In genomic region chr12:7905329-7905728, GRCm38 (mm10) we compare ENCODE assay signal across 19 mouse cellular contexts.
A peak's percentile ranks its signal among the peaks of the same experiment; 100 is the strongest.
DNase-seq lines count a peak whose midpoint lies in the region; ATAC-seq and TF ChIP-seq lines count a peak whose summit lies in the region.
"Had no signal": no experiment of that assay in that cellular context is flagged by ENCODE, and none has a peak within 500 bp of the region (broad histone marks: within the 10 kb centered on the region; RNA-seq: fewer than 3 reads in every experiment).

No protein-coding gene starts in this region.

- no peaks in the 10 kb centered on the region for H3K27me3 ChIP-seq in heart, postnatal 0 days (ENCODE audit: control insufficient read depth, insufficient read depth, low read length)
- no peaks in the 10 kb centered on the region for H3K27me3 ChIP-seq in heart, embryonic 10.5 days (ENCODE audit: insufficient read depth, poor library complexity, severe bottlenecking)
- no peaks in the 10 kb centered on the region for H3K27me3 ChIP-seq in liver, adult 2 months (ENCODE audit: control insufficient read depth, insufficient read depth, low read length)
- no peaks in the 10 kb centered on the region for H3K27me3 ChIP-seq in C2C12 (ENCODE audit: control insufficient read depth, insufficient read depth, insufficient read length)
- H3K27me3 ChIP-seq in intestine, embryonic 16.5 days (replicated peaks; ENCODE audit: control insufficient read depth, insufficient read depth, low read length): no peaks in the 10 kb centered on the region
- no peaks in the 10 kb centered on the region for H3K27me3 ChIP-seq in hindbrain, embryonic 13.5 days
- H3K27me3 ChIP-seq: hindbrain, embryonic 15.5 days; midbrain, embryonic 12.5 days had no signal

- no peak overlapping the region for H3K9ac ChIP-seq in heart, postnatal 0 days (replicated peaks; ENCODE audit: low read depth, low read length)
- H3K9ac ChIP-seq in liver, adult 2 months (ENCODE audit: low read depth, low read length): no peak overlapping the region
- no peak overlapping the region for H3K9ac ChIP-seq in intestine, embryonic 16.5 days (ENCODE audit: low read depth, low read length)
- no peak overlapping the region for H3K9ac ChIP-seq in hindbrain, embryonic 13.5 days
- H3K9ac ChIP-seq: hindbrain, embryonic 15.5 days; midbrain, embryonic 12.5 days had no signal

- no peaks in the 10 kb centered on the region for H3K36me3 ChIP-seq in heart, postnatal 0 days (replicated peaks; ENCODE audit: control insufficient read depth, insufficient read depth, low read length)
- H3K36me3 ChIP-seq in heart, embryonic 10.5 days: no peaks in the 10 kb centered on the region
- H3K36me3 ChIP-seq in liver, adult 2 months (ENCODE audit: control insufficient read depth, insufficient read depth, low read length): peaks cover 2% of the 10 kb centered on the region; the same call in 1 of the 2 replicates
- no peaks in the 10 kb centered on the region for H3K36me3 ChIP-seq in C2C12 (ENCODE audit: control insufficient read depth, insufficient read depth)
- no peaks in the 10 kb centered on the region for H3K36me3 ChIP-seq in intestine, embryonic 16.5 days (ENCODE audit: control insufficient read depth, insufficient read depth, low read length)
- no peaks in the 10 kb centered on the region for H3K36me3 ChIP-seq in hindbrain, embryonic 13.5 days
- H3K36me3 ChIP-seq: hindbrain, embryonic 15.5 days; midbrain, embryonic 12.5 days had no signal

- WGBS in heart, postnatal 0 days: 78% methylated on average over 2 of the region's 2 CpGs
- 74% methylated on average over 2 of the region's 2 CpGs for WGBS in heart, embryonic 10.5 days
- 16% methylated on average over 2 of the region's 2 CpGs for WGBS in liver, adult 2 months
- 79% methylated on average over 2 of the region's 2 CpGs for WGBS in intestine, embryonic 16.5 days
- WGBS in hindbrain, embryonic 13.5 days: 94% methylated on average over 2 of the region's 2 CpGs

- H3ac ChIP-seq in C2C12 (ENCODE audit: control insufficient read depth, insufficient read length, low read depth): no peak overlapping the region

- H3K79me3 ChIP-seq in C2C12 (ENCODE audit: low read depth): no peaks in the 10 kb centered on the region

- H3K27ac ChIP-seq in heart, postnatal 0 days (ENCODE audit: low read depth): no peak overlapping the region
- H3K27ac ChIP-seq in heart, embryonic 10.5 days: no peak overlapping the region
- no peak overlapping the region for H3K27ac ChIP-seq in liver, adult 2 months (replicated peaks; ENCODE audit: insufficient read depth, low read depth, low read length)
- no peak overlapping the region for H3K27ac ChIP-seq in intestine, embryonic 16.5 days (ENCODE audit: low read length)
- no peak overlapping the region for H3K27ac ChIP-seq in hindbrain, embryonic 13.5 days
- H3K27ac ChIP-seq: gastrocnemius, adult 2 months; hindbrain, embryonic 15.5 days; midbrain, embryonic 12.5 days had no signal

- H3K4me1 ChIP-seq in heart, postnatal 0 days (ENCODE audit: control insufficient read depth, insufficient read depth): no peaks in the 10 kb centered on the region
- no peaks in the 10 kb centered on the region for H3K4me1 ChIP-seq in heart, embryonic 10.5 days
- H3K4me1 ChIP-seq in liver, adult 2 months (ENCODE audit: control insufficient read depth, insufficient read depth, low read length): peaks cover 12% of the 10 kb centered on the region
- H3K4me1 ChIP-seq in intestine, embryonic 16.5 days (ENCODE audit: control insufficient read depth, insufficient read depth, low read length): no peaks in the 10 kb centered on the region
- H3K4me1 ChIP-seq in hindbrain, embryonic 13.5 days (replicated peaks): 0 out of 2 replicates have a peak, but pooled peaks cover 5% of the 10 kb centered on the region
- H3K4me1 ChIP-seq: hindbrain, embryonic 15.5 days; midbrain, embryonic 12.5 days had no signal

- no peak overlapping the region for H3K4me3 ChIP-seq in heart, postnatal 0 days (ENCODE audit: low read depth, low read length)
- H3K4me3 ChIP-seq in heart, embryonic 10.5 days: no peak overlapping the region
- no peak overlapping the region for H3K4me3 ChIP-seq in liver, adult 2 months (ENCODE audit: insufficient read depth, low read depth, low read length)
- H3K4me3 ChIP-seq in C2C12 (ENCODE audit: insufficient read depth, poor library complexity, severe bottlenecking): no peak overlapping the region
- H3K4me3 ChIP-seq in intestine, embryonic 16.5 days (ENCODE audit: low read length): no peak overlapping the region
- H3K4me3 ChIP-seq in hindbrain, embryonic 13.5 days: no peak overlapping the region
- H3K4me3 ChIP-seq: gastrocnemius, adult 2 months; hindbrain, embryonic 15.5 days; midbrain, embryonic 12.5 days had no signal

- TF ChIP-seq EP300 in heart, postnatal 0 days (IDR thresholded peaks at IDR 0.05; ENCODE audit: low read depth): no peak

- no peak for ATAC-seq in heart, postnatal 0 days (ENCODE audit: insufficient read depth, low read depth)
- ATAC-seq in intestine, embryonic 16.5 days: peak; percentile 70
- no peak for ATAC-seq in megakaryocyte, adult 5-6 weeks (ENCODE audit: poor library complexity, severe bottlenecking)
- ATAC-seq in hindbrain, embryonic 13.5 days (ENCODE audit: low FRiP score): no peak
- ATAC-seq: forebrain, embryonic 14.5 days had no signal

- no peak overlapping the region for H3K4me2 ChIP-seq in heart, postnatal 0 days (ENCODE audit: low read depth, low read length)
- H3K4me2 ChIP-seq in intestine, embryonic 16.5 days (ENCODE audit: low read depth, low read length): no peak overlapping the region
- H3K4me2 ChIP-seq in hindbrain, embryonic 13.5 days: no peak overlapping the region
- H3K4me2 ChIP-seq: hindbrain, embryonic 15.5 days; midbrain, embryonic 12.5 days had no signal

- H3K79me2 ChIP-seq in liver, adult 2 months (ENCODE audit: control insufficient read depth, insufficient read depth, low read length): no peaks in the 10 kb centered on the region; the same call in 1 of the 2 replicates
- no peaks in the 10 kb centered on the region for H3K79me2 ChIP-seq in C2C12 (ENCODE audit: control insufficient read depth, insufficient read depth)

- TF ChIP-seq POLR2A in liver, adult 2 months (IDR thresholded peaks at IDR 0.05; ENCODE audit: extremely low read depth, insufficient read depth, low read length): no peak

- peak; percentile 24 for TF ChIP-seq CTCF in heart, postnatal 0 days (IDR thresholded peaks at IDR 0.05; ENCODE audit: low read depth)
- TF ChIP-seq CTCF in liver, adult 2 months (IDR thresholded peaks at IDR 0.05; ENCODE audit: low read depth, low read length): peak; percentile 44
- peak; percentile 2 for TF ChIP-seq CTCF in C2C12 (IDR thresholded peaks at IDR 0.05; ENCODE audit: control insufficient read depth, insufficient read depth, insufficient read length)

- no peak for DNase-seq in heart, postnatal 0 days (ENCODE audit: low spot score)
- no peak for DNase-seq in heart, embryonic 10.5 days (ENCODE audit: low spot score)
- peak; percentile 62 for DNase-seq in liver, adult 2 months (ENCODE audit: extremely low read depth, low read depth, low spot score)
- DNase-seq in liver: no peak
- DNase-seq: adrenal gland, postnatal 10 days; B cell, adult 2 months; cerebellum, adult 9-11 months; gastrocnemius, adult 2 months; heart, adult 18-20 months; heart, postnatal 14 days; right cerebral cortex, adult 18-20 months; thymus, postnatal 25 days had no signal

- H3K9me3 ChIP-seq in heart, postnatal 0 days (replicated peaks; ENCODE audit: control insufficient read depth, low read length): no peaks in the 10 kb centered on the region
- no peaks in the 10 kb centered on the region for H3K9me3 ChIP-seq in heart, embryonic 10.5 days
- no peaks in the 10 kb centered on the region for H3K9me3 ChIP-seq in intestine, embryonic 16.5 days (ENCODE audit: control insufficient read depth, low read length)
- no peaks in the 10 kb centered on the region for H3K9me3 ChIP-seq in hindbrain, embryonic 13.5 days
- H3K9me3 ChIP-seq: hindbrain, embryonic 15.5 days; midbrain, embryonic 12.5 days had no signal

TF ChIP-seq in C2C12, 6 proteins besides CTCF, POLR2A, EP300 and RAD21:
- TF ChIP-seq USF1 (IDR thresholded peaks at IDR 0.05; ENCODE audit: low read depth) (no peak), CEBPB (IDR thresholded peaks at IDR 0.05; ENCODE audit: low read depth) (no peak), MYOG (IDR thresholded peaks at IDR 0.05; ENCODE audit: control insufficient read depth, extremely low read depth, insufficient read length) (no peak), FOSL1 (IDR thresholded peaks at IDR 0.05; ENCODE audit: insufficient read depth, low read length, poor library complexity, severe bottlenecking) (no peak), MAX (IDR thresholded peaks at IDR 0.05) (no peak), MYOD1 (IDR thresholded peaks at IDR 0.05; ENCODE audit: control insufficient read depth, insufficient read length, low read depth) (no peak)
TF ChIP-seq in C2C12: peak in this region for 0.
